Mouse (Mus musculus) left cerebral cortex, postnatal 36 days (tissue): ENCODE data around the gene Lpcat4. TPM values are rescaled to one million over a fixed set of nuclear protein-coding genes. Genes with fewer than 3 reads are reported as not detected.

Experiments used
- DNase-seq, 2 experiments: peaks; one replicate each; pipeline ENCODE4 v3.0.0; 2021 to 2022; ENCODE audit warnings: low spot score in 2 of 2, mixed read lengths in 1 of 2
- intact Hi-C: fragments of 180-260 bp; cut with DNase I; formaldehyde crosslinking; loops from one replicate; pipeline ENCODE4 v1.15.1; 2025
- total RNA-seq, 2 experiments: library from RNA; stranded (reverse); gene quantifications; 2 replicates each; pipeline ENCODE4 v1.2.3; 2021

Lpcat4 gene
- total RNA-seq, 2 experiments from 2014 or later: 162 to 163 TPM

DNA sequence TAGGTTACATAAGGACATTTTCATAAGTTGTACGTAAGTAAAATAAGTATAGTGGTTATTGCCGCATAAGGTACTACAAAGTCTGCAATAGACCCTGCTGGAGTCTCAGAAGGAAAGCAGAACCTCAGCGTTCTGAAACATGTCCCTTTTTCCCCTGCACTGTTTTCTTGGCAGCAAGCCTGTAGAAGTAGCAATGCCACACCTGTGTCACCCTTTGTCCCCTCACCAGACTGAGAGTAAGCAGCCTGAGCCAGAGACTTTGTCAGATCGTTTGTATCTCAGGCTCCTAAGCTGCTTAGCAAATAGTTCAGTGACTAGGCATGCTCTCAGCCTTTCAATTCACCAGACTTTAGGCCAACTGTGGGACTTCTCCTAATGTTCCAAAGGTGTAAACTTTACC, 47.8 kb downstream of the Lpcat4 start:
- no peak for DNase-seq
- intact Hi-C loops: no loop called here

GRCm38 (mm10) chr2:112289507-112289906, 50.2 kb downstream of the Lpcat4 start:
- intact Hi-C loops: no loop called here

DNA sequence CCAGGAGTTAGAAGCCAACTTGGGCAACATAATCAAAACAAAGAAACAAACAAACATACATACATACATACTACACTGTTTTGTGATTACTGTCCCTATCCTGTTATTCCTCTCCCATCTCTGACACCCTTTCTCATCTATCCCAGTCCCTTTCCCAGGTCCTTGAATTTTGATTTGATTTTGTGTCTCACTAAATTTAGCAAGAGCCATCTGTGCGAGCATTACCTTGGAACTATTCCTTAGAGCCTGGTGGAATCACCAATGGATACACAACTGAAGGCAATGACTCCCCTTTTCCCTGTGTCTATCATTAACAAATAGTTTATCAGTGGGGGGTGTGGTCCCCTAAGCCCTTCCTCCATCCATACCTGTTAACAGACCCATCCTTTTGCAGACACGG, 53.6 kb downstream of the Lpcat4 start:
- intact Hi-C loops: no loop called here
- DNase-seq: no peak

More at GRCm38 (mm10) chr2:112289507-112289906, 50.2 kb downstream of the Lpcat4 start:
- DNase-seq: no peak

DNA sequence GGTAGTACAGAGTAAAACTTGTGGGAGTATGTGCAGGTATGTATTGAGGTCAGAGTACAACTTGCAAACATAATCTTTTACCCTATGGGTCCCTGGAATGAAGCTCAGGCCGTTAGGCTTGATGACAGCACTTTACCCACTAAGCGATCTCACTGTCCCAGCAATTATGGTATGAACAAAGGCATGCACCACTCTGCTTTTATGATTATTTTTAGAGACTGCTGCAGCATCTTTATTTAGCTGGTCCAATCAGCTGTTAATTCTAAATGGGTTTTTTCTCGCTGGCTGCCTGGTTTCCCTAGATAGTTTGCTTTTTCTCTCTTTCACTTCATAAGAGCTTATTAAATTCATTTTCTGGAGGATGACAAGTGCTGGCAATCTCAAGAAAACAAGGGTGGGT, 56.9 kb downstream of the Lpcat4 start:
- DNase-seq: no peak

More for the DNA sequence above, 56.9 kb downstream of the Lpcat4 start:
- intact Hi-C loops: no loop called here

Other genes with a start within 250 kb of the Lpcat4 start
- gene Olfr1309, start 249.2 kb upstream of the Lpcat4 start, total RNA-seq: not detected
- not detected for gene Olfr1310, start 226.8 kb upstream of the Lpcat4 start, total RNA-seq
- gene Olfr1311, start 215.1 kb upstream of the Lpcat4 start, total RNA-seq: not detected
- not detected for gene Olfr1312, start 189.2 kb upstream of the Lpcat4 start, total RNA-seq
- gene Olfr1313, start 161.6 kb upstream of the Lpcat4 start, total RNA-seq: not detected
- gene Olfr1314, start 142.7 kb upstream of the Lpcat4 start, total RNA-seq: not detected
- gene Olfr1315-ps1, start 124.0 kb upstream of the Lpcat4 start, total RNA-seq: not detected
- gene Olfr1316, start 104.5 kb upstream of the Lpcat4 start, total RNA-seq: not detected
- gene Olfr1317, start 99.1 kb upstream of the Lpcat4 start, total RNA-seq: not detected
- gene Olfr1318, start 85.3 kb upstream of the Lpcat4 start, total RNA-seq: not detected
- under 1 TPM in 1 of 2 experiments, not detected in 1; 0.20 TPM for gene Nutm1, start 19.8 kb downstream of the Lpcat4 start, total RNA-seq
- gene Nop10, start 22.5 kb downstream of the Lpcat4 start, total RNA-seq: 10 to 100 TPM; 50.4 to 51.7 TPM
- 100 to 1,000 TPM; 114 to 134 TPM for gene Slc12a6, start 26.4 kb downstream of the Lpcat4 start, total RNA-seq
- 1 to 10 TPM in 1 of 2 experiments, not detected in 1; 4.8 TPM for gene Gm21985, start 26.8 kb downstream of the Lpcat4 start, total RNA-seq
- 100 to 1,000 TPM; 147 to 166 TPM for gene Emc4, start 128.6 kb downstream of the Lpcat4 start, total RNA-seq
- gene Katnbl1, start 139.7 kb downstream of the Lpcat4 start, total RNA-seq: 10 to 100 TPM; 12.7 to 16.3 TPM
- gene Emc7, start 215.5 kb downstream of the Lpcat4 start, total RNA-seq: 10 to 100 TPM; 46.7 to 50.5 TPM
- 1 to 10 TPM in 1 of 2 experiments, under 1 TPM in 1; 0.44 to 1.5 TPM for gene Chrm5, start 241.3 kb downstream of the Lpcat4 start, total RNA-seq